Mouse (Mus musculus): ENCODE results near the gene Ttc16. TPM values are rescaled to one million over a fixed set of nuclear protein-coding genes. Genes with fewer than 3 reads are reported as not detected.

Gene Ttc16
- polyA plus RNA-seq, 1 experiment, result 2.3 TPM

- no peak overlapping the region for H3K27ac ChIP-seq (ENCODE audit: insufficient read depth, low read depth, low read length)
- WGBS, result 77% methylated on average over 5 of the region's 5 CpGs
- TF ChIP-seq CTCF (IDR thresholded peaks at IDR 0.05; ENCODE audit: extremely low read depth, insufficient read length, insufficient replicate concordance, low read depth, low read length) (no peak), POLR2A (IDR thresholded peaks at IDR 0.05; ENCODE audit: low read depth, low read length) (no peak)
- peaks cover 16% of the 10 kb centered on the region; the same call in 1 of the 2 replicates for H3K4me1 ChIP-seq (ENCODE audit: control insufficient read depth, insufficient read depth, insufficient read length, low read length)
- H3K36me3 ChIP-seq (ENCODE audit: control insufficient read depth, insufficient read depth, low read length), result peaks cover 47% of the 10 kb centered on the region
- H3K4me3 ChIP-seq (ENCODE audit: low read depth, low read length), result no peak overlapping the region
- no peaks in the 10 kb centered on the region for H3K27me3 ChIP-seq (ENCODE audit: control insufficient read depth, insufficient read depth, low read length)
Measured at GRCm38 (mm10) chr2:32710425-32710824, 65.0 kb downstream of the Ttc16 start.

GRCm38 (mm10) chr2:32709521-32710137 is 65.8 kb downstream of the Ttc16 start:
- Histone ChIP-seq H3K27ac (ENCODE audit: insufficient read depth, low read depth, low read length) (no peak overlapping the region), H3K27me3 (ENCODE audit: control insufficient read depth, insufficient read depth, low read length) (no peaks in the 10 kb centered on the region), H3K4me1 (ENCODE audit: control insufficient read depth, insufficient read depth, insufficient read length, low read length) (peaks cover 13% of the 10 kb centered on the region; the same call in 1 of the 2 replicates), H3K4me3 (ENCODE audit: low read depth, low read length) (no peak overlapping the region), H3K36me3 (ENCODE audit: control insufficient read depth, insufficient read depth, low read length) (peaks cover 54% of the 10 kb centered on the region)
- 88% methylated on average over 20 of the region's 20 CpGs for WGBS
- TF ChIP-seq CTCF (IDR thresholded peaks at IDR 0.05; ENCODE audit: extremely low read depth, insufficient read length, insufficient replicate concordance, low read depth, low read length) (no peak), POLR2A (IDR thresholded peaks at IDR 0.05; ENCODE audit: low read depth, low read length) (no peak)

GRCm38 (mm10) chr2:32708643-32709042 is 66.8 kb downstream of the Ttc16 start:
- WGBS, result 22% methylated on average over 3 of the region's 3 CpGs
- no peak for TF ChIP-seq POLR2A (IDR thresholded peaks at IDR 0.05; ENCODE audit: low read depth, low read length)
- peak; percentile 91 for TF ChIP-seq CTCF (IDR thresholded peaks at IDR 0.05; ENCODE audit: extremely low read depth, insufficient read length, insufficient replicate concordance, low read depth, low read length)
- no peaks in the 10 kb centered on the region for H3K27me3 ChIP-seq (ENCODE audit: control insufficient read depth, insufficient read depth, low read length)
- peaks cover 11% of the 10 kb centered on the region; the same call in 1 of the 2 replicates for H3K4me1 ChIP-seq (ENCODE audit: control insufficient read depth, insufficient read depth, insufficient read length, low read length)
- H3K4me3 ChIP-seq (ENCODE audit: low read depth, low read length), result no peak overlapping the region
- peaks cover 55% of the 10 kb centered on the region for H3K36me3 ChIP-seq (ENCODE audit: control insufficient read depth, insufficient read depth, low read length)
- H3K27ac ChIP-seq (ENCODE audit: insufficient read depth, low read depth, low read length), result no peak overlapping the region

Other genes starting within 250 kb of the Ttc16 start
- 55.2 and 96.2 TPM in 2 replicates for gene Fam102a, start 240.3 kb downstream of the Ttc16 start, polyA plus RNA-seq (2012; rRNA removed)
- 49.3 and 87.5 TPM in 2 replicates for gene Dpm2, start 204.8 kb downstream of the Ttc16 start, polyA plus RNA-seq (2012; rRNA removed)
- 0.15 and 0.25 TPM in 2 replicates for gene Pip5kl1, start 200.8 kb downstream of the Ttc16 start, polyA plus RNA-seq (2012; rRNA removed)
- gene 9430097D07Rik, start 199.9 kb downstream of the Ttc16 start, polyA plus RNA-seq (2012; rRNA removed), result not detected in 2 replicates
- gene St6galnac4, start 188.5 kb downstream of the Ttc16 start, polyA plus RNA-seq (2012; rRNA removed), result 9.1 and 9.6 TPM in 2 replicates
- 12.5 and 18.2 TPM in 2 replicates for gene St6galnac6, start 175.9 kb downstream of the Ttc16 start, polyA plus RNA-seq (2012; rRNA removed)
- gene Ak1, start 153.9 kb downstream of the Ttc16 start, polyA plus RNA-seq (2012; rRNA removed), result 3.4 and 3.7 TPM in 2 replicates
- 36.8 and 54.4 TPM in 2 replicates for gene Eng, start 129.0 kb downstream of the Ttc16 start, polyA plus RNA-seq (2012; rRNA removed)
- 25.6 and 26.0 TPM in 2 replicates for gene Fpgs, start 71.5 kb downstream of the Ttc16 start, polyA plus RNA-seq (2012; rRNA removed)
- 41.9 and 89.9 TPM in 2 replicates for gene Cdk9, start 62.6 kb downstream of the Ttc16 start, polyA plus RNA-seq (2012; rRNA removed)
- gene Sh2d3c, start 54.6 kb downstream of the Ttc16 start, polyA plus RNA-seq (2012; rRNA removed), result 10.9 and 25.3 TPM in 2 replicates
- not detected in 2 replicates for gene 6330409D20Rik, start 34.6 kb downstream of the Ttc16 start, polyA plus RNA-seq (2012; rRNA removed)
- 86.2 and 133 TPM in 2 replicates for gene Tor2a, start 18.4 kb downstream of the Ttc16 start, polyA plus RNA-seq (2012; rRNA removed)
- gene Ptrh1, start 153 bp upstream of the Ttc16 start, polyA plus RNA-seq (2012; rRNA removed), result 28.4 and 65.8 TPM in 2 replicates
- gene Cfap157, start 8.8 kb upstream of the Ttc16 start, polyA plus RNA-seq (2012; rRNA removed), result 0.06 TPM in 1 of 2 replicates, not detected in the other
- 3.6 and 7.0 TPM in 2 replicates for gene Stxbp1, start 71.6 kb upstream of the Ttc16 start, polyA plus RNA-seq (2012; rRNA removed)
- 19.4 and 27.2 TPM in 2 replicates for gene Fam129b, start 100.5 kb upstream of the Ttc16 start, polyA plus RNA-seq (2012; rRNA removed)
- 80.3 and 161 TPM in 2 replicates for gene Rpl12, start 185.9 kb upstream of the Ttc16 start, polyA plus RNA-seq (2012; rRNA removed)
- gene Lrsam1, start 186.0 kb upstream of the Ttc16 start, polyA plus RNA-seq (2012; rRNA removed), result 6.4 and 12.0 TPM in 2 replicates
- 16.6 and 46.7 TPM in 2 replicates for gene Slc2a8, start 206.4 kb upstream of the Ttc16 start, polyA plus RNA-seq (2012; rRNA removed)